Mouse (Mus musculus) olfactory bulb, adult 2 months (tissue): Measurements from ENCODE around the gene Fis1. TPM values are rescaled to one million over a fixed set of nuclear protein-coding genes. Genes with fewer than 3 reads are reported as not detected.
A peak's percentile ranks its signal among the peaks of the same experiment; 100 is the strongest.

Experiments
- H3K27ac ChIP-seq: fragments of 200-500 bp; 2 replicates; pipeline ENCODE4 v1.5.1; 2012; ENCODE audit warnings: low read depth, low read length; ENCODE audit not compliant: insufficient read depth
- H3K4me1 ChIP-seq: fragments of 200-500 bp; 2 replicates; pipeline ENCODE4 v1.6.1; 2012; ENCODE audit warnings: low read length; ENCODE audit not compliant: control insufficient read depth, insufficient read depth
- H3K4me3 ChIP-seq: fragments of 200-500 bp; 2 replicates; pipeline ENCODE4 v1.5.1; 2012; ENCODE audit warnings: mild to moderate bottlenecking, low read depth, low read length, moderate library complexity; ENCODE audit not compliant: insufficient read depth
- CTCF ChIP-seq: fragments of 200-500 bp; IDR thresholded peaks from 2 replicates; pipeline ENCODE4 v1.5.1; 2012; ENCODE audit warnings: low read depth, mild to moderate bottlenecking, low read length, moderate library complexity; ENCODE audit not compliant: insufficient read depth
- POLR2A ChIP-seq: fragments of 200-500 bp; IDR thresholded peaks from 2 replicates; pipeline ENCODE4 v1.6.1; 2012; ENCODE audit warnings: mild to moderate bottlenecking, low read depth, low read length, moderate library complexity; ENCODE audit not compliant: insufficient read depth
- WGBS: fragments of 180-500 bp; shearing (Covaris S2); methylation state at CpG from one replicate; pipeline ENCODE4 v1.1.7; 2018; 5-methylcytosine and 5-hydroxymethylcytosine counted together
- polyA plus RNA-seq: library from polyadenylated mRNA; stranded (reverse); fragments of >200 nt; gene quantifications from 2 replicates; pipeline ENCODE4 v1.2.4, GENCODE M21; 2012; ENCODE audit warnings: low replicate concordance; ENCODE audit not compliant: missing spikeins, insufficient read depth, insufficient read length

The Fis1 gene
- polyA plus RNA-seq, 1 experiment = not detected

DNA sequence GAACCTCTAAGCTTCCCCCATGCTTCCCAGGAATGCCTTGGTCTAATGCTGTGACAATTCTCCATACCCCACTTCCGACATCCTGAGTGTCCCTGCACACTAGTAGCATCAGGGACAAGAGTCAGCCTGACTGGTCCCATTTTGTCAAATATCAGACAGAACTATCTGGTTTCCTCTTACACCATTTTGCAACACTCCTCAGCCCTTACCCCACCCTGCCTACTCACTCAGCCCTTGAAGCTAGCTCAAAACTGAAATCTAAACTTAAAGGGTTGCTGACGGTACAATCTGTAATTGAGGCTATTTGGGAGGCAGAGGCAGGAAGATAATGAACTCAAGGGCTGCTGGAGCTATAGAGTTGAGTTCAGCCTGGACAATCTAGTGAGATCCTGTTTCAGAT, 26.7 kb downstream of the Fis1 start:
- H3K4me1 ChIP-seq = no peaks in the 10 kb centered on the region
- no peak for TF ChIP-seq POLR2A
- WGBS = 71% methylated on average over 2 of the region's 2 CpGs

DNA sequence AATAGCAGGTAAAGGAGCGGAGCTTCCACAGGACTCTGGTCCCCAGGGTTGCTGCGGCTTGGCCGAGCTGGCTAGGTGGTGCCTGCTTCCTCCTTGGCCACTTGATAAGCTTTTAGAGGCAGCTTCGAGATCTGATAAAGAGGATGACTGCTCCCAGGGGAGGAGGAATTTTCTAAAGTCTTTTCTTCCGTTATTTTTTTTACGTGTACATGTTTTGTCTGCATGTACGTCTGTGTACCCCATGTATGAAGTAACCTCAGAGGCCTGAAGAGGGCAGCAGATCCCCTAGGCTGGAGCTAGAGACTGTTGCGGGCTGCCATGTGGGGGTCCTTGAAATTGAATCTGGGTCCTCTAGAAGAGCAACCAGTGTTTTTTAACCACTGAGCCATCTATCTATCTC, 27.9 kb downstream of the Fis1 start:
- Histone ChIP-seq H3K4me3 (no peak overlapping the region), H3K27ac (no peak overlapping the region), H3K4me1 (no peaks in the 10 kb centered on the region)
- TF ChIP-seq POLR2A (no peak), CTCF (no peak)
- 89% methylated on average over 8 of the region's 8 CpGs for WGBS

More for the DNA sequence above, 26.7 kb downstream of the Fis1 start:
- Histone ChIP-seq H3K27ac (no peak overlapping the region), H3K4me3 (no peak overlapping the region)

DNA sequence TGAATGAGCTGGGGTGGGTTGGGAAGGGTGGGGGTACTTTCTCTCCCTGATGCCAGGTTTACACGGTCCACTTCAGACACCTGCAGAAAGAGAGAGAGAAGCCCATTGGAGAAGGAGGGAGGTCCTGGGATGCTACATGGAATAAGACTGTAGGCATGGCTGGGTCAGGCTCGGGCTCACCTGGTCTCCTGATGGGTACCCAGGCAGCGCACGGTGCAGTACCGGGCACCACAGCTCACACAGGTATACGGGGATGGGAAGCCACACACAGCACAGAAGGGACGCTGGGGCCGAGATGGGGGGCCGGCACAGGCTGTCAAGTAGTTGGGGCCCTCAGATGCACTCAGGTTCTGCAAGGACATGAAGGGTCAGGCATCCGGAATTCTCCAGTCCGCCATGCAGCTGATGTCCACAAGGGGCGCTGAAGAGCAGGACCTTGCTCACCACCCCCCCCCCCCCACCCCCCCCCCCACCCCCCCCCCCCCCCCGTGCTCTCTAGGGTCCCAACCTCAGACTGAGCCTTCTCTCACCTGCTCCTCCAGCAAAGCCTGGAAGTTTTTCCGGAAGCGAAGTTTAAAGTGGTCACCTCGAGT, 29.4 kb downstream of the Fis1 start:
- no peak for TF ChIP-seq POLR2A
- peak; percentile 17; the same call in 1 of the 2 replicates for TF ChIP-seq CTCF
- Histone ChIP-seq H3K27ac (no peak overlapping the region), H3K4me3 (no peak overlapping the region), H3K4me1 (peaks cover 3% of the 10 kb centered on the region; the same call in 1 of the 2 replicates)
- 50% methylated on average over 15 of the region's 16 CpGs for WGBS

DNA sequence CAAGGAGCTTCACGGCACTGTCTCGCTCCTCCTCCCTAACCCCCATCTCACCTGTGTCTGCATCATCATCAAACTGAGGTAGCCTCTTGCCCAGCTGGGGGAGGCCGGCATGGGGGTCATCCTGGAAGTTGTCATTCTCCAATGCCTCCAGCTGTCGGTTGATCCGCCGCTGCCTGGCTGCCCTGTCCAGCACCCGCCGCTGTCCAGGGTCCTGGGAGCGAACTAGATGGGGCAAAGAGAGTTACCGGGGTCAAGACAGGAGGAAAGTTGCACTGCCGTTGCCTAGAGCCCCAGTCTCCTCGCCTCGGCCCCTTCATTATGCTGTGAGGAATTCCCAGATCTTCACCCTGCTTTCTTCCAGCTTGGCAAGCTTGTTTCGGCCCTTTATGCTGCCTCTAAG, 31.8 kb downstream of the Fis1 start:
- H3K4me1 ChIP-seq = peaks cover 12% of the 10 kb centered on the region
- WGBS = 59% methylated on average over 14 of the region's 14 CpGs
- no peak for TF ChIP-seq POLR2A
- no peak for TF ChIP-seq CTCF
- H3K27ac ChIP-seq = no peak overlapping the region
- no peak overlapping the region for H3K4me3 ChIP-seq

DNA sequence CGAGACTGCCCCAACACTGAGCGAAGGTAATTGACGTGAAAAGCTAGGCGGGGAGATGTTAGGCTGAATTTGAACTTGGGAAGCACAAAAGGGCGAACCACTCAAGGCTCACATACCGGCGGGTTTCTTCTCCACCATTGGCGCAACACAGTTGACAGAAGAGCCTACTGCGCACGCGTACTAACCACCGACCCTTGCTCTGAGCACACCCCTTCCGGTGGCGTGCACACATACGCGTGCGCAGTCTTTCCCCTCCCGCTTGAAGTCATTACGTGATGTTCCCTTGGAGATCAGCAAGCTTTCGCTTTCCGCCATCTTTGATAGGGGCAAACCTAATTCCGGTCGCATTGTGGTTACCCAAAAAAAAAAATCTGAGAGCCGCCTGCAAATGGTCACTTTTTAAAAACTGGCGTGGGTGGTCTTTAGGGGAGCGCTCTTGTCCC, 33.6 kb downstream of the Fis1 start, which contains the start of gene Plod3:
TSS of gene Plod3 (plus strand) at position 325 of the 443 bp plus-strand sequence.
- peaks cover 12% of the 10 kb centered on the region for H3K4me1 ChIP-seq
- WGBS = under 1% methylated on average over 26 of the region's 26 CpGs
- peak within 1 kb of the TSS; percentile 43 for H3K27ac ChIP-seq
- TF ChIP-seq POLR2A = peak; percentile 39; the same call in 1 of the 2 replicates
- TF ChIP-seq CTCF = no peak
- H3K4me3 ChIP-seq = peak within 1 kb of the TSS; percentile 84

DNA sequence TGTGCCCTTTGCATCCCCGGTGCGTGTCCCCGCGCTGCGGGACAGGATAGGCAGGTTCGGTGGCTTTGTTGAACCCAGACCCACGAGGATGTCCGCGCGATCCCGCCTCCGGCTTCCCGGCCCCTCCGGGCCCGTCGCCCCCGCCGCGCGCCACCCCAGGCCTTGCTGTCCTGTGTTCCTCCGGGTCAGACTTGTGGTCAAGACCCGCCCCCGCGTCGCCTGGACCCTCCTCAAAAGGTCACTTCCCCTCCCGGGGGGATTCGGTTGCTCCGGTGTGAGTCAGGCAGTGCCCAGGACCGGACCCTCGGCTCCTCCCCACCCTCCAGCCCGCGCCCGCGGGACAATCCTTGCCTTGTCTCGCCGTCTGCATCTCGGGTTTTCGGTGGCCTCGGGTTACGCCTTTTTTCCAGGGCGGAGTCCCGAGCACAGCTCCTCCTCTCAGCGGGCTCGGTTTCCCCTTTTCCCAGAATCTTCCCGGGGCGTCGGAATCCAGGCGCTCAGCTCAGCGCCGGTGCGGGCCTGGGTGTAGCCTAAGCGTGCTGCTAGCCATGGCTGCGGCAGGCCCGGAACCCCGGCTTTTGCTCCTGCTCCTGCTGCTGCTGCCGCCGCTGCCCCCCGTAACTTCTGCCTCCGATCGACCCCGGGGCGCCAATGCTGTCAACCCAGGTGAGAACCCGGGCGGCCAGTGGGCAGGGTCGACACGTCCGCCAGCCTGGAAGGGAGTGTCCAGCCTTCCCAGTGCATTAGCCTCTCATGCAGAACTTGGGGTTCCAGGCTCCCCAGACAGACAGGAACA, 34.3 kb downstream of the Fis1 start:
- Histone ChIP-seq H3K4me1 (peaks cover 12% of the 10 kb centered on the region), H3K27ac (peak overlapping the region; percentile 43), H3K4me3 (peak overlapping the region; percentile 84)
- TF ChIP-seq CTCF (no peak), POLR2A (peak; percentile 24; the same call in 1 of the 2 replicates)
- WGBS = under 1% methylated on average over 67 of the region's 67 CpGs

DNA sequence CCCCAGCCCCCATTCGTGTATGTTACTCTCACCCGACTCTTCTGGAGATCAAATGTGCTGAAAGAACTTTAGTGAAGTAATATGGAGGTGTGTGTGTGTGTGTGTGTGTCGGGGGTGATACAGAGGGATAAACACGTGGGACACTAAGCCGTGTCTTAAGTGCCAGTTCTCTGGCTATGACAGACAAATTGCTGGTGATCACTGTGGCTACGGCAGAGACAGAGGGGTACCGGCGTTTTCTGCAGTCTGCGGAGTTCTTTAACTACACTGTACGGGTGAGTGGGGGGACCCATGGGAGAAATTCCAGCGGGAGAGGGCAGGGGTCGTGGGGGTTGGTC, 34.8 kb downstream of the Fis1 start, which contains the start of gene Znhit1:
TSS of gene Znhit1 (minus strand) at position 88 of the 338 bp plus-strand sequence.
- H3K4me1 ChIP-seq = peaks cover 12% of the 10 kb centered on the region
- peak within 1 kb of the TSS; percentile 84 for H3K4me3 ChIP-seq
- TF ChIP-seq CTCF (no peak), POLR2A (no peak)
- WGBS = under 1% methylated on average over 12 of the region's 12 CpGs
- H3K27ac ChIP-seq = peak within 1 kb of the TSS; percentile 43

DNA sequence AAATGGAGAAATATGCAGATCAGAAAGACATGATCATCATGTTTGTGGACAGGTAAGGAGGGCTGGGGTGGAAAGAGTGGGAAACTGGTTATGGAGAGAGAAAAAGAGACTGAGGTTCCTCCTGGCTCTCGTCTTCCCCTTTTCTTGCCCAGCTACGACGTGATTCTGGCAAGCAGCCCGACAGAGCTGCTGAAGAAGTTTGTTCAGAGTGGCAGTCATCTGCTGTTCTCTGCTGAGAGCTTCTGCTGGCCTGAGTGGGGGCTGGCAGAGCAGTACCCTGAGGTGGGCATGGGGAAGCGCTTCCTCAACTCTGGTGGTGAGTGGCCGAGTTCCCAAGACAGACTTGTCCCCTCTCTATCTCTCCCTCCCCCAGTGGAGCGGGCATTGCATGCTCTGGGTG, 35.3 kb downstream of the Fis1 start:
- peaks cover 12% of the 10 kb centered on the region for H3K4me1 ChIP-seq
- 49% methylated on average over 7 of the region's 7 CpGs for WGBS
- no peak overlapping the region for H3K27ac ChIP-seq
- H3K4me3 ChIP-seq = peak overlapping the region; percentile 84; the same call in 1 of the 2 replicates
- TF ChIP-seq CTCF (no peak), POLR2A (no peak)

DNA sequence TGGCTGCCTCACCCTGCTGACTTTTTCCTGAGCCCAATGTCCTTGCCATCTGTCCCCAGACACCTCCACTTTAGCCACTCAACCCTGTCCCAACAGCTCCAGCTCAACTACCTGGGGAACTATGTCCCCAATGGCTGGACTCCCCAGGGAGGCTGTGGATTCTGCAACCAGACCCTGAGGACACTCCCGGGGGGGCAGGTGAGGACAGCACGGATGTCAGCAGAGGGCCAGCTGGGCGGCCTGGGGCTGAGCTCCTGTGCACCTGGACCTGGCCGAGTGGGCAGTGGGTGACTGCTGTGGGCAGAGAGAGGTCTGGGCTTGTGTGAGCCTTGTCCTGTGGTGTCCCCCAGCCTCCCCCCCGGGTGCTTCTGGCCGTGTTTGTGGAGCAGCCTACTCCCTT, 36.7 kb downstream of the Fis1 start:
- WGBS = 94% methylated on average over 6 of the region's 6 CpGs
- H3K4me3 ChIP-seq = no peak overlapping the region
- no peak overlapping the region for H3K27ac ChIP-seq
- TF ChIP-seq CTCF = no peak
- TF ChIP-seq POLR2A = no peak
- peaks cover 12% of the 10 kb centered on the region for H3K4me1 ChIP-seq
